Mouse (Mus musculus): Measurements from ENCODE around the gene Wdr63.

The Wdr63 gene
- long read RNA-seq, experiment 1 = 0 reads
- long read RNA-seq, experiment 2 = 0 reads

DNA sequence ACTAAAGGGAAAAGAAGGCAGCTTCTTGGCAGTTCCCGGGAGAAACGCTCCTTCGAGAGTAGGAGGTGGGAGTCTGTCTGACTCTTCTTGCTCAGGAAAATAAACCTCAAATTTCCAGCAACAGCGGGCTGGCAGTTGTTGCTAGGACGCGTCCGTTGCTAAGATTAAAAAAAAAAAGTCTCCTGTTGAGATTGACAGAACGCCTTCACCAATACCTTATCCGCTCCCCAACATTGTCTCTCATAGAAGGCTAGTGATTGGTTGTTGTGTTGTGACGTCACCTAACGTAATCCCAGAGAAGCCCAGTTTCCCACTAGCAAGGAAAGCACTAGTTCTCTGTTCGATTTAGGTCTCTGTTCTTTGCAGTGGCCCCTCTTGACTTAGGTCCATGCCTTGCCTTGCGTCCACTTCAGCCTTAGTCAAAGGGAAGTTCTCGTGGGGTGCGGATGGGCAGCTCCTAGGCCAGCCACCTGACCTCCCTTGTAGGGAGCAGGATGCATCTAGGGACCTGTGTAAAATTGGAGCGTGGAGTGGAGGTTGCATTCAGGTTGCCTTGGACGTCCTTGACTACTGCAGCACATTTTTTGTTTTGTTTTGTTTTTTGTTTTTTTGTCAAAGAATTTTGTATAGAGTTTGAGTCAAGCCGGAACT lies at the start of gene Wdr63:
Gene Wdr63 (minus strand): TSS at position 210 of the 651 bp plus-strand sequence.
- intact Hi-C loops (cut with DNase I) = no loop called here

DNA sequence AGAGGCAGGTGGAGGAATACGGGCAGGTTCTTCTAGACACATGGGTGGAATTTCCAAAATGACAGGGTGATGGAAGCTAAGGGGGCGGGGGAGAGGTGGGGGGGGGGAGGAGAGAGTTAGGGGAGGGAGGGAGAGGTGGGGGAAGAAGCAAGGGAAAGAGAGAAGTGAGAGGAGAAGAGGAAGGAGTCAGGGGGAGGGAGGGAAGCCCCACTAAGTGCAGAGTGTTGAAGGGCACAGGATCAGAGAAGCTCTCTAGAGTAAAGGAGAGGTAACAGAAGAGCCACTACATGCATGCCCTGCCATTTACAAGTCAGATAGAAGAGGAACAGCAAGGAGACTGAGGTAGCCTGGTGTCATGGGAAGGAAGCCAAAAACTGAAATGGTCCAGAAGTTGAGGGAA lies 48.9 kb upstream of the Wdr63 start:
- intact Hi-C loops (cut with DNase I) = no loop called here

DNA sequence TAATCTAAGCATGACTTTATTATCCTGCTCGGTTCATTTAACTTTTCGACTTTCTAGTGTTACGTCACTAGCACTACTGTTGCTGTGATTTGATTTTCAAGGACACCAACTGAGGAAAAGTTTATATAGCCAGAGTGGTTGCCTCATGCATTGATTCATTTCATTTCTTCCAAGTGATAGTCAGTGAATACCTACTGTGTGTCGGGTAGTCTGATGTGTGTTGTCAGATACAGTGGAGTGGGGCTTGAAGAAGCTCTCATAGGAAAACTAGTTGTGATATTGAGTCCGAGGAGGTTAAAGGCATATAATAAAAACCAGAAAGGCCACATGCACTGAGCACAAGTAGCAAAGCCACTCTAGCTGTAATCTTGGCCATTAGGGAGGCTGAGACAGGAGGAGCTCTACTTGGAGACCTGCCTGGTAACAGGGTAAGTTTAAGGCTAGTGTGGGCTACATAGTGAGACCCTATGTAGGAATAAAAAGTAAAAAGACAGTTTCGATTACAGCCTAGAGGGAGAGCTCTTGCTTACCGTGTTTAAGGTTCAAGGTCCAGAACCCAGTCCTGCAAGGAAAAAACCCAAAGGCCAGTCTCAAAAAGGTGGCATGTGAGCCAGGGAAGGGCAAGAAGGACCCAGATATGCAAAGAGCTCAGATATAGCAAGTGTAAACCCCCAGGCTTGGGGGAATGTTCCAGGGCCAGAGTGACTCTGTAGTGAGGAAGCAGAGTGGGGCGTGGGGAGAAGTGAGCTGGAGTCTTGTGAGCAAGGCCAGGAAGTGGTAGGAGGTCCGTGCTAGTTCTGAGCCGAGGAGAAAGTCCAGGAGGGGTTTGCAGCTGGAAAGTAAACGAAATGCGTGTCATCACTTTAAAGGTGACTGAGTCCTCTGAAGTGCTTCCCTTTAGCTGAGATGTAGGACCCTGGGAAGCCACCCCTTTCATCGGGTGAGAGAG lies 48.0 kb upstream of the Wdr63 start:
- intact Hi-C loops (cut with DNase I) = no loop called here

DNA sequence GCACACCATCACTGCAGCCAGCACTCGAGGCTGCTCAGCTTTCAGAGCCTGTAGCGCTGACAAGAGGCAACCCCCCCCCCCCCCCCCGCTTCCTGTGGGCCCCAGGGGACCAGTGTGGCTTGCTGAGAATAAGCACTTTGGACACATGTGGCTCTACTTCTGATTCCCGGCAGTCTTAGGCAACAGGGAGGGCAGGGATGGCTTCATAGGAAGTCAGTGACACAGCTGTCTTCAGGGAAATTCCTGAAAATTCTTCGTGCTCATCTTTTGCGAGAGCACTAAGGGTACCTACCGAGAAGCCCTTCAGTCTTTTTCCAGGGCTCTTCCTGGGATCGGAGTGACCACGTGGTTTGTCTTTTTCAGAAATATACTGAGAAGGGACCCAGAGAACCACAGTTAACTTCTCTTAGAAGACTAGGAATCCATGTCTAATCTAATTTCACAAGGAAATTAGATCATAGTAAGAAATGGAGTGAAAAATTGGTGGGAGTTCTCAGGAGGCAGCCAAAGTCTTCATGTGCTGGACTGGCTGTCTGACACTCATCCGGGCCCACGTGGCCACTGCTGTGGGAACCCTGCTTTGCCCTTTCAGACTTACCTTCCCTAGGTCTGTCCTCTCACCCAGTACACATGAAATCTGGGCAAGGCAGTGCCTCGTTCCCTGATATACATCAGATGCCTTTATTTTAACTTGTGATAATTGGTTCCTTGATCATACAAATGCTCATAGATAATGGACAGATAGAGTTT lies 46.1 kb upstream of the Wdr63 start:
- intact Hi-C loops (cut with DNase I) = no loop called here

DNA sequence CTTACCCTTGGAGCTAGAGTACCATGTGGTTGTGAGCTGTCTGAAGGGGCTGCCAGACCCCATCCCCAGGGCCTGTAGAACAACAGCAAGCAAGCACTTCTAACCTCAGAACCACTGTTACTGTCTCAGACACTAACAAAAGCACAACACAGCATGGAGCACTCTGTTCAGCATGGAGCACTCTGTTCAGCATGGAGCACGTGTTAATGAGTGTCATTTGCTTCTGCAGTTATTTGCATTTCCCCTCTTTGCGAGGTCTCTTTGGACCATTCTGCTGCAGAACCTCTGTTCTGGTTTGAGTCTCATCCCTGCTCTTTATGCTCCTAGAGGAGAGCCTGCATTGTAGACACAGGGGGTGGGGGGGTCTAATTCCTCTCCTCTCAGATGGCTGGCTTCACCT lies 45.0 kb upstream of the Wdr63 start:
- intact Hi-C loops (cut with DNase I) = no loop called here

DNA sequence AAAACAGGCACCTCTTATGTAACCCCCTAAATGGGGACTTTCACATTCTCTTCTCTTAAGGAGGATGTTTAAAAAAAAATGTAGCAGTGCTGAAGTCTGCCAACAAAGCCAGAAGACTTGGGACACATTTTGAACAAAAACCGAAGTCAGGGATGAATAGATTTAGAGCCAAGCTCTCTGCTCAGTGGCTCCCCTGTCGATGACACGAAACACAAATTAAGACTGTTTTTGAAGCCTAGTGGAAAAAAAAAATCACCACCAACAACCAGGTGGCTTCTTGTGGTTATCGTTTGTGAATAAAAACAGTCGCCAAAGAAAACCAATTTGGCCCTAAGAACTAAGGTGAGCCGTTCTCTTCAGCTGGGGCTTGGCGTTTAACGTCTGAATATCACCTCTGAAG lies 44.4 kb upstream of the Wdr63 start:
- intact Hi-C loops (cut with DNase I) = no loop called here

DNA sequence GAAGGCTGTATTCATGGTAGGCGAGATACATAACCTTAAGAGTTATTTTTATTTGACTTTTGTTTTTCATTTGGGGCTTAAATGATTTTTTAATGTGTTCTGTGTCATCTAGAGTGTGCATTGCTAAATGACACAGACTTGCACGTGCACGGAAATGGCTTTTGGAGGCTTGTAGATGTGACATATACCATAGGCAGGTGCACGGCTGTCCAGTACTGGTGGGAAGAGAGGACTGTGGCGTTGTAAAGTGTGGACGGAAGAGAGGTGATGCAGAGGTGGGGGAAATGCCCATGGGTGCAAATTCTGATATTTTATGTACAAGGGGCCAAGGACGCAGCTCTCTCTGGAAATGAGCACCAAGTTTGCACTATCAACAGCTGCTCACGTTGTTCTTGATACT lies 43.8 kb upstream of the Wdr63 start:
- intact Hi-C loops (cut with DNase I) = no loop called here

DNA sequence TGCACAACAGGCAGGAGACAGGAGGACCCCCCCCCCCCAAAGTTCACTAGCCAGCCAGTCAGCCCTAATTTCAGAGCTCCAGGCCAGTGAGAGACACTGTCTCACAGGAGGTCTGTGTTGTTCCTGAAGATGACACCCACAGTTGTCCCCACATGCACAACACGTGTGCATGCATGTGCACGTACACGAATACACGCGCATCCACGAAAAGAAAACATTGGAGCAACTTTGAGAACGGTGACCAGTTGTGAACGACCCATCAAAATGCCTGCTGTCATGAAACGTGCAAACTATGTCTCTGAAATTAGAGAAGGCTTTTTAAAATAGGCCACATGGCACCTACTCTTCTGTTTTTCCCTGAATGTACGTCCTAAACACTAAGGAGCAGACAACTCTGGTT lies 43.4 kb upstream of the Wdr63 start:
- intact Hi-C loops (cut with DNase I) = no loop called here

DNA sequence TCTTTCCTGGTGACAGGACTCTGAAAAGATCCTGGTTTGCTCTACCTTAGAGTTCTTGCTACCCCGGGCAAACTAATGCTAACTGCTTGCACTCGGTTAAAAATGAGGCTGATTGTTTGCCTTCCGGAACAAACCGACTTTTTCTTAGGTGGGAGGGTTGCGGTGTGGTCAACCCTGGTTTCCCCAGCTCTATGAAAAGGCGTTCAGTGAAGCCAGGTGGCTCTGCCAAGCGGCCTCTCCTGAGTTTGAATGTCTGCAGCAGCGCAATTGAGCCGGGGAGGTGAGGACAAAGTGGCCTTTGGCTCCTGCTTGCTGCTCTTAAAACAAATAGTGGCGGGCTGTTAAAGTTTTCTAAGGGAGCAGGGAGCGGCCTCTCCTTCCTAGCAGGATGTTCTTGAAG lies 42.6 kb upstream of the Wdr63 start:
- intact Hi-C loops (cut with DNase I) = no loop called here

DNA sequence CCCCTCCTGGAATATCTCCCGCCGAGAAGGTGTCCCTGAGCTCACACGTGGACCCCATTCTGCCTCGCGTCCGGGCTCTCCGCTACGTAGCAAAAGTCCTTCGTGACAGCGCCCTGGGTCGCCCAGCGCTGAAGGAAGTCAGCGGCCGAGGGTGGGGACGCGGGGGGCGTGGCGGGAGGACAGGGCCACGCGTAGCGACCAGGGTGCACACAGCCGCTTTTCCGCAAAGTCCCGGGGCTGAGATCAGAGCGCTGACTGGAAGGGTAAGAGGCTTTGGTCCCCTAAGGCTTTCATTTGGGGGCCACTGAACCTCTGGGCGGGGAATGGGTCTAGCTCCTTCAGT lies 42.1 kb upstream of the Wdr63 start:
- intact Hi-C loops (cut with DNase I) = no loop called here

DNA sequence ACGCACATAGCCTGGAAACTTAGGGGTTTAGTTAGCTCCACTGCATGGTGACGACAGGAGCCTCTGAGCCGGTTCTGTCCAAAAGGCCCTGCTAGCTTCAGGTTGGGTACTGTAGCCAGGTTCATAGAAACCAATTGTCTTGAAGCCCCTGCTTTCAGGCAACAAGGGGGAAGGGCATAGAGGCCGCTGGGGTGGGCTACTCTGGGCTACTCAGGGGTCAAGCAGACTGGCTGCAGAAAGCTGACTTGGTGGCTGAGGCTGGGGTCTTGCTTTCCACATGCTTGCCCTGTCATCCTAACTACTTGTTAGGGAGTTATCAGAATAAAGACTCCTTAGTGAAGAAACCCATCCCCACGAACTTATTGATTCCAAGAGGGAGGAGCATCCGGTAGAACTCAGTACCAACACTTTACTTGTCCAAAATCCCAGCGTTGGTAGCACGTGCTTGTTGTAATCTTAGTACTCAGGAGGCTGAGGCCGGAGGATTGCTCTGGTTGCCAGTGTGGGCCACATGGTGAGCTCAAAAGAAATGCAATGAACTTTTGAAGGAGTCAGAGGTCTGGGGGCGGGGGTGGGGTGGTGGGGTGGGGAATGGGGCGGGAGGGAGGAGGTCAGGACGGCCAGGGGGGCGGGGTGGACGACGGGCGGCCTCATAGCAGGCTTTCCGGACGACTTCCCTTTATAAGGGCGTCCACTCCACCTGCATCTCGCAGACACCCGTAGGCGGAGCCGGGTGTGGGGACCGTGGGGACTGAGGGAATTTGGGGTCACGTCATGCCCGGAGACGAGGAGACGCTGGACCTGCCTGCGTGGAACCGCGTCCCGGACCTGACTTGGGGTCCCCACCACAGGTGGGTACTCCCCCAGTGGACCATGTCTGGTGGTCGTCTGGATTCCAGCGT lies 41.5 kb upstream of the Wdr63 start, which contains the start of gene Mcoln2:
Gene Mcoln2 (plus strand): TSS at position 678 of the 902 bp plus-strand sequence.
- intact Hi-C loops (cut with DNase I) = no loop called here

DNA sequence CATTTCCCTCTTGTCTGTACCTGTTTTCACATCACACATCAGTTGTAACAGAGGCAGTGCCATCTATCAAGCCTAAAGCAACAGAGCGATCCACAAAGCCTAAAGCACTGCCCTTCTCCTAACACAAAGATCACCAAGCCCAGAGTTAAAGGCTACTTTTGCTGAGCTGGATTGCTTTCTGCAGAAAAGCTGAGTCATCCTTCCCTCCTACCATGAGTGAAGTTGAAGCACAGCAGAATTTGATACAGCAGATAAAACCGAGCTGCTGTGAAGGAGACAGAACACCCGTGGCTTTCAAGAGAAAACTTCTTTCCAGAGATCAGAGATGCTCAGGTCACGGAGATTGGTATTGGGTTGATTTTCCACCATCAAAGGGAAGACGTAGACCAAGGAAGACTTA lies 38.2 kb upstream of the Wdr63 start:
- intact Hi-C loops (cut with DNase I) = no loop called here

DNA sequence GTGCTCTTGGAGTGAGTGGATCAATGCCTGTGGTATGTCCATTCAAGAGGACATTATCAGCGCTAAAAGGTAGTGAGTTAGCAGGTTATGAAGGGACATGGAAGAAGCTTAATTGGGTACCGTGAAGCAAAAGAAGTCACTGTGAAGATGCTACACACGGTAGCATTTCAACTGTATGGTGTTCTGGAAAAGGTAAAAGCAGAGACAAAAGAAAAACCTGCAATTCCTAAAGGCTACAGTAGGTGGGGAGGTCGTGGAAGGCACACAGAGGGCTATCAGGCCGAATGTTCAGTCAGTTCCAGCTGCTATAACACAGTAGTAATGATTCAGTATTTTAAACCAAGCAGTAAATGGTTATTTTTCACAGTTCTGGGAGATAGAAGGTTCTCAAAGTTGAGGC lies 37.6 kb upstream of the Wdr63 start:
- intact Hi-C loops (cut with DNase I) = no loop called here

DNA sequence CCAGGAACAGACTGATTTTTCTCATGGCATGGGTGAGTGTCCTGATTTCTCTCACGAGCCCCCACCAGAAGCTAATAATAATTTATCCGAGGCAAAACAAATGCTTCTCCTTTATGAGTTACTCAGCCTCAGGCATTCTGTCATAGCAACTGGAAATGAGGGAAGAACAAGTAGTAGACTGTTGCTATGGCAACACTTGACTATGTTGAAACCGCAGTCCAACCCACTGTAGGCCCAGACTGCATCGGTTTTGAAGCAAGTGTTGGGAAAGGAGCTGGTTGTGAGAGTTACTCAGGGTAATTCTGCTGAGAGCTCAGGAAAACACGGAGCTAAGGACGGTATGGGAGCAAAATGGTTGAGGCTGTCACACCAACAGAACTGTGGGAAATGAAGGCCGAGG lies 34.6 kb upstream of the Wdr63 start:
- intact Hi-C loops (cut with DNase I) = no loop called here

DNA sequence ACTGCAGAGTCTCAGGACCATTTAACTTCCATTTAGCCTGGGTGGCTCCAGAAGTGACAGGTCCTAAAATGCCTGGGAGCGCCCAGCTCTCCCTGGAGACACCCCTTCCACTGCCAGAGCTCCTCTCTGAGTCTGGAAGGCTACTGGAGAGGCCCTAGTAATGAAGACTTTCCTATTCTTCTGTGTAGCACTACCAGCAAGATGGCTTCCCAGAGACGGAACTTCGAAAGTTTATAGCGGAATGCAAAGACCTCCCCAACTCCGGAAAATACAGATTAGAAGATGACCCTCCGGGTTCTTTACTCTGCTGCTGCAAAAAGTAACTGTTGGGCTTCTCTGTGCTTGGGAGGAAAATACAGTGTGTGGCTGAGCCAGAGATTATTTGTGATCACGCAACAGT lies 32.3 kb upstream of the Wdr63 start:
- intact Hi-C loops (cut with DNase I) = no loop called here

DNA sequence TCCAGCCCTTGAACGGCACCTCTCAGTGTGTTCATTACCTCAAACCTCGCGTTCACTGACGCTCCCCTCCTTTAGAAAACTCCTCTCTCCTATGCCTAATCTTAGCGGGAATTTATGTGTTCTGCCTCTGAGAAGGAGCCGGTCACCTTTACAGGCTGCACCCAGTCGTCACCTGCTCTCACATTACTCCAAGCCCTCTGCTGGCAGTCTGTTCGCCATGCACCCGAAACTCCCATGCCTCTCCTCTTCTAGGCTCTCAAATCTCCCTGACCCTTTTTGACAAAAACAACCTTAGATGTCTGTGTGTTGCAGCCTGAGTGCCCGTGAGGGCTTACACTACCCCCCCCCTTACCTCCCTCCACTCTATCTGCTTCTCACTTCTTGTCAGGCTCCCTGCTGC lies 28.5 kb upstream of the Wdr63 start:
- intact Hi-C loops (cut with DNase I) = no loop called here

DNA sequence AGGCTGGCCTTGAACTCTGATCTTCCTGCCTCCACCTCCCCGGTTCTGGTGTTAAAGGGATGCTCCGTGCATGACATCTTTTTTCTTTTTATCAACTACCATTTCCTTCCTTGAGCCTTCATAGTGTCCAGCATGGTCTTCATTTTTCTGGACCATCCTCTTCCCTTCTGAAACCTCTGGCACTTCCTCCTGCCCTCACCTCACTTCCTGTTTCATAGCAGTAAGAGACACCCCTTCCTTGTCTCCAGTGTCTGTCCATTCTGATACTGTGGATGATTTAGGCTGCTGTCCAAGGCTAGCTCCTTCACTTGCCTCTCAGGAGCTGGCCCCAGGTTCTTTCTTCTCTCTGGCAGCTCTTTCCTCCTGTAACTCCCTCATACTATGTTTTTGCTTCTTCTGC lies 27.5 kb upstream of the Wdr63 start:
- intact Hi-C loops (cut with DNase I) = no loop called here

DNA sequence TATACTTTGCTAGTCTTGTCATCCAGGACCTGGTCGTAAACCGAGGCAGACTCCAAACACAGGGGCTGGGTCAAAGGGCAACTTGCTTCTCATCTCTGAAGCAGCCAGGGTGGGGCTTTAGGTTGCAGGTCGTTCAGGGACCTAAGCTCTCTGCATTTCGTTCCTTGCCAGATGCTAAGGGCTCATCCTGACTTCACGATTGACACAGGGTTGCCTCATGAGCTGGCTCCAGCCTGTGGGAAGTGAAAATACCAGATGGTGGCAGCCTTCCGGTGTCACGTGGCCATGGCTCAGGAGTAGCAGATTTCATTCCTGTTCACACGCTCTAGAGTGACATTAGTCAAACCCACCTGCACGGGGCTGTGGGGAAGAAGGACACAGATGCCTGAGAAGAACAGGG lies 26.9 kb upstream of the Wdr63 start:
- intact Hi-C loops (cut with DNase I) = no loop called here

DNA sequence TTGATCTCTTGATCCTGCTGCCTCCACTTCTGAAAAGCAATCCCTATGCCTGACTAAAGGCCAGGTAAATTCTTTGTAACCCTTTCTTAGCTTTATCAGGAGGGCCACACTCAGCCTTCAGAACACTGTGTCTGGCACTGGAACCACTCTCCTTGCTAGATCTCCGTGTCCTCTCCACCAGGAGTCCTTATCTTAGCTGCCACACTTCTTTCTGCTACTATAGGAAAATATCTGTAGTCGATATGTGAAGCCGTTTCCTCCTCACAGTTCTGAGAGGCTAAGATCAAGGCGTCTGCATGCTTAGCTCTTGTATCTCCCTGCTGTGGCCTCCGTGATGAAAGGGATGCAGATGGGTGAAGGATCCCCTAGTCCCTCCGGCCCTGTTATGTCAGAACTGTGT lies 19.3 kb upstream of the Wdr63 start:
- intact Hi-C loops (cut with DNase I) = no loop called here

DNA sequence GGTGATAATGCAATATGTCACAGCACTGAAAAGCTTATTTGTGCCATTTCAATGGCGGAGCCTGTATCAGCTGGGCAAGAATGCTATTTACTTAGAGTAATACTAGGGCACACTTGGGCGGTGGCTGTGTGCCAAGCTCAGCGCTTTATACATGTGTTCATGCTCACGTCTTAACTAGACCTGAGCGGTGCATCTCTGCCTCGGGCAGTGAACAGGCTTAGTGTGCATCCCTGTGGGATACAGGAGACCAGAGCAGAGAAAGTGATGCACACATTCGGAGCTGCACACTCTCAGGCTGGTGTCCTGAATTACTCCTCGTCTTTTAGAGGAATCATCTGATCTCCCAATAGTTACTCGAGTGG lies 15.5 kb upstream of the Wdr63 start:
- intact Hi-C loops (cut with DNase I) = no loop called here

DNA sequence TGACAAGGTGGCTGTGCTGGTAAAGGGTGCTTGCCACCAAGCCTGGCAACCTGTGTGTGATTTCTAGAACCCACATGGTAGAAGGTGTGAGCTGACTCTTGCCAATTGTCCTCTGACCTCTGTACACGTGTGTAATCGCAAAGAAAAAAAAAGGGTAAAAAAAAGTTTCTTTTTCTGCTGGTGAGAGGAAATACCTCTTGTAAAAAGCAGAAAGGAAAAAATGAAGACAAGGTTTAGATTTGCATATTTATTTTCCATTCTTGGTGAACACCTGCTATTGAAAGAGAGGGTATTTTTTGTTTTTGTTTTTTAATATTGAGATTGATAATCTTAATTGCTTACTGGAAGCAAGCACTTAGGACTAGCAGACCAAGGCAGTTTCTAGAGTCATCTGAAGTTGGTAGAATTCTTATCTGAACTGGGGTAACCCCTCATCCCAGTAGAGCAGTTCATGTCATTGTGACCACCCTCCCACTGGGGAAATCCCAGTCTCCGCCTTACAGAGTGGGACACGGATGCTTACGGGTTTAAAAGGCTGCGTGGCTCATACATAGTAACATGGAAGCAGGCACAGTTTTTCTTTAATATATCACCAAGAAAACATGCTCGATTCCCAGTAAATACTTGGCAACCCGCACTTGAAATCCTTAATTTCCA lies 15.0 kb upstream of the Wdr63 start:
- intact Hi-C loops (cut with DNase I) = no loop called here
